Mouse (Mus musculus) kidney, postnatal 36 days (tissue): ENCODE data around the gene Hnrnpul2.
"Not testable (repeated sequence)": the region's sequence is repeated elsewhere in the genome, so short reads cannot be mapped to it uniquely, and the experiment has no call there.

Experiments used
- DNase-seq, 2 experiments: peaks; one replicate each; pipeline ENCODE4 v3.0.0; 2021 to 2022; ENCODE audit warnings: mixed read lengths in 2 of 2

Gene Hnrnpul2

GRCm38 (mm10) chr19:8818801-8819595, 812 bp upstream of the Hnrnpul2 start, which contains the start of gene Ttc9c:
Gene Ttc9c, minus strand, starts transcription at chr19:8819333.
- DNase-seq = peak; percentile 98 to 99

- DNase-seq = no peak
Observed at GRCm38 (mm10) chr19:8820424-8820956, 680 bp downstream of the Hnrnpul2 start.

- DNase-seq = peak; percentile 40 to 70
Observed at GRCm38 (mm10) chr19:8821146-8821545, 1.3 kb downstream of the Hnrnpul2 start.

- DNase-seq = no peak
Observed at GRCm38 (mm10) chr19:8822696-8823095, 2.9 kb downstream of the Hnrnpul2 start.

GRCm38 (mm10) chr19:8829660-8830059, 9.8 kb downstream of the Hnrnpul2 start, which contains the start of gene AC129217.1:
Gene AC129217.1, plus strand, starts transcription at chr19:8829773.
- no peak for DNase-seq

GRCm38 (mm10) chr19:8830664-8831063, 10.9 kb downstream of the Hnrnpul2 start:
- DNase-seq = no peak

- no peak for DNase-seq
Observed at GRCm38 (mm10) chr19:8831262-8831661, 11.5 kb downstream of the Hnrnpul2 start.

GRCm38 (mm10) chr19:8832971-8833370, 13.2 kb downstream of the Hnrnpul2 start:
- DNase-seq = no peak

- not testable (repeated sequence) for DNase-seq
Observed at GRCm38 (mm10) chr19:8836327-8836726, 16.5 kb downstream of the Hnrnpul2 start.

GRCm38 (mm10) chr19:8837251-8837791, 17.5 kb downstream of the Hnrnpul2 start, which contains the start of gene Bscl2:
Gene Bscl2, plus strand, starts transcription at chr19:8837467.
- peak; percentile 85 to 91 for DNase-seq

- DNase-seq = peak; percentile 83 to 84
Observed at GRCm38 (mm10) chr19:8838041-8838730, 18.4 kb downstream of the Hnrnpul2 start.

GRCm38 (mm10) chr19:8839103-8839907, 19.5 kb downstream of the Hnrnpul2 start, which contains the start of gene Gng3:
Gene Gng3, minus strand, starts transcription at chr19:8839194.
- DNase-seq = no peak

GRCm38 (mm10) chr19:8839908-8840791, 20.3 kb downstream of the Hnrnpul2 start:
- peak; percentile 86 to 91 for DNase-seq

- no peak for DNase-seq
Observed at GRCm38 (mm10) chr19:8841012-8841411, 21.2 kb downstream of the Hnrnpul2 start.

GRCm38 (mm10) chr19:8842961-8843360, 23.2 kb downstream of the Hnrnpul2 start:
- DNase-seq = no peak

- peak; percentile 80 to 93 for DNase-seq
Observed at GRCm38 (mm10) chr19:8844371-8845129, 24.7 kb downstream of the Hnrnpul2 start.

GRCm38 (mm10) chr19:8848356-8848755, 28.5 kb downstream of the Hnrnpul2 start:
- DNase-seq = no peak

GRCm38 (mm10) chr19:8850402-8850901, 30.6 kb downstream of the Hnrnpul2 start, which contains the start of gene Lrrn4cl:
Gene Lrrn4cl, plus strand, starts transcription at chr19:8850768.
- peak; percentile 28 to 30 for DNase-seq

GRCm38 (mm10) chr19:8851639-8852038, 31.8 kb downstream of the Hnrnpul2 start:
- DNase-seq = peak in 1 of 2 experiments; percentile 25
